In the genomic region with DNA sequence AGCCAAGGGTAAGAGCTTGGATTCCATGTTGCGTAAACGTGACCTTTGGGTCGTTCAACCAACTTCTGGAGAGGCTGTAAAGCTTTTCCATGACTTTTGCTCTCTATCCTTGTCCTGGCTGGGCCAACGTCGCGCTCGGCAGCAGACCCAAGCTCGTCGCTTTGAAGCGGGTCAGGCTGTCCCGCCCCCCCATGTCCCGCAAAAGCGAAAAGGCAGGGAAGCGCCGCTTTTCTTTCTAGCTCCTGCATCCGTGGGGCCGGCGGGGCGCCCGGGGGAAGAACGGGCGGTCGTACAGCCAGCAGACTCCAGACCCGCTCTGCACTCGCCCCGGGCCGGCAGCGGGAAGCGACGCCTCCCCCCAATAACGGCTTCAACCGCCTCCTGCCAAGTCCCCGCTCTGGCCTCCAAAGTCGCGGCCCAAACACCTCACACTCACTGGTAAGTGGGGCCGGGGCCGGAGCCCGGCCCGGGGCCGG, we compare ENCODE assay signal across 8 mouse cellular contexts. TPM values are rescaled to one million over a fixed set of nuclear protein-coding genes. Genes with fewer than 3 reads are reported as not detected.
DNase-seq lines count a peak whose midpoint lies in the region; ATAC-seq and TF ChIP-seq lines count a peak whose summit lies in the region.

A gene (plus strand): TSS at position 364 of the 476 bp plus-strand sequence.

- no peak for TF ChIP-seq POLR2A in brain, embryonic 14.5 days (IDR thresholded peaks at IDR 0.05; ENCODE audit: borderline replicate concordance, extremely low read depth, insufficient read depth, insufficient read length, poor library complexity, severe bottlenecking)
- no peak for TF ChIP-seq POLR2A in kidney, adult 2 months (IDR thresholded peaks at IDR 0.05; ENCODE audit: low read depth, low read length)

- 2% methylated on average over 39 of the region's 40 CpGs for WGBS in kidney, adult 2 months
- WGBS in liver, embryonic 12.5 days (ENCODE audit: insufficient replicate concordance): 1% methylated on average over 40 of the region's 40 CpGs
- WGBS in neural tube, embryonic 15.5 days: under 1% methylated on average over 39 of the region's 40 CpGs

- no peak for TF ChIP-seq CTCF in brain, embryonic 14.5 days (IDR thresholded peaks at IDR 0.05; ENCODE audit: borderline replicate concordance, extremely low read depth, insufficient read depth, insufficient read length)
- no peak for TF ChIP-seq CTCF in kidney, adult 2 months (conservative IDR thresholded peaks at IDR 0.05; ENCODE audit: insufficient read depth, insufficient read length, low read depth, low read length)

- ATAC-seq in liver, embryonic 12.5 days: peak; percentile 65
- peak; percentile 56 for ATAC-seq in neural tube, embryonic 15.5 days (ENCODE audit: low FRiP score)

- peak within 1 kb of the TSS; percentile 94 for H3K4me3 ChIP-seq in kidney, adult 2 months (ENCODE audit: insufficient read depth, low read depth, low read length)
- peak within 1 kb of the TSS; percentile 85 for H3K4me3 ChIP-seq in liver, embryonic 12.5 days
- peak within 1 kb of the TSS; percentile 88 for H3K4me3 ChIP-seq in neural tube, embryonic 15.5 days (replicated peaks)

- peaks cover 17% of the 10 kb centered on the region for H3K4me1 ChIP-seq in kidney, adult 2 months (ENCODE audit: control insufficient read depth, insufficient read depth, low read length)
- H3K4me1 ChIP-seq in liver, embryonic 12.5 days: peaks cover 17% of the 10 kb centered on the region
- peaks cover 21% of the 10 kb centered on the region for H3K4me1 ChIP-seq in neural tube, embryonic 15.5 days

- H3K27me3 ChIP-seq in kidney, adult 2 months (replicated peaks; ENCODE audit: control insufficient read depth, insufficient read depth, low read length): no peaks in the 10 kb centered on the region
- no peaks in the 10 kb centered on the region for H3K27me3 ChIP-seq in liver, embryonic 12.5 days (replicated peaks)
- no peaks in the 10 kb centered on the region for H3K27me3 ChIP-seq in neural tube, embryonic 15.5 days (replicated peaks)

- H3K27ac ChIP-seq in kidney, adult 2 months (ENCODE audit: insufficient read depth, low read depth, low read length): peak within 1 kb of the TSS; percentile 87
- peak within 1 kb of the TSS; percentile 90 for H3K27ac ChIP-seq in liver, embryonic 12.5 days
- peak within 1 kb of the TSS; percentile 97 for H3K27ac ChIP-seq in neural tube, embryonic 15.5 days (replicated peaks)

- H3K36me3 ChIP-seq in kidney, adult 2 months (ENCODE audit: control insufficient read depth, insufficient read depth, low read length): no peaks in the 10 kb centered on the region
- peaks cover 4% of the 10 kb centered on the region; the same call in 1 of the 2 replicates for H3K36me3 ChIP-seq in liver, embryonic 12.5 days
- no peaks in the 10 kb centered on the region for H3K36me3 ChIP-seq in neural tube, embryonic 15.5 days

- DNase-seq in lung, adult 18-20 months: peak; percentile 47 to 65
- DNase-seq in lung, postnatal 10 days: no peak
- no peak for DNase-seq in brain, embryonic 14.5 days (ENCODE audit: low read depth)
- no peak for DNase-seq in gastrocnemius, postnatal 25 days
- DNase-seq in kidney, adult 2 months: peak; percentile 83
- no peak for DNase-seq in spleen, adult 12 weeks (ENCODE audit: low spot score)

- H3K9ac ChIP-seq in liver, embryonic 12.5 days: peak within 1 kb of the TSS; percentile 92
- peak within 1 kb of the TSS; percentile 85 for H3K9ac ChIP-seq in neural tube, embryonic 15.5 days (replicated peaks)

- H3K9me3 ChIP-seq in liver, embryonic 12.5 days (replicated peaks): no peaks in the 10 kb centered on the region
- no peaks in the 10 kb centered on the region for H3K9me3 ChIP-seq in neural tube, embryonic 15.5 days (replicated peaks)

- H3K4me2 ChIP-seq in liver, embryonic 12.5 days: peak within 1 kb of the TSS; percentile 85
- peak within 1 kb of the TSS; percentile 72 for H3K4me2 ChIP-seq in neural tube, embryonic 15.5 days

RNA-seq across cellular contexts. Expression of the gene that starts here (rescaled TPM):
- 11.6 and 12.6 TPM in 2 replicates for polyA plus RNA-seq in brain, embryonic 14.5 days (2012; rRNA removed)
- total RNA-seq in gastrocnemius, postnatal 25 days (2021): 10 to 100 TPM; 11.0 to 13.9 TPM
- polyA plus RNA-seq in kidney, adult 2 months (2012; rRNA removed): 2.2 and 3.2 TPM in 2 replicates
- polyA plus RNA-seq in liver, embryonic 12.5 days (2016; fragmentation: Nextera tagmentation; extraction: Ambion mirVana): 21.8 and 22.6 TPM in 2 replicates
- polyA plus RNA-seq in neural tube, embryonic 15.5 days (2015; fragmentation: Nextera tagmentation; extraction: Ambion mirVana): 11.3 and 14.9 TPM in 2 replicates

Comparison
In these comparisons a context has a peak if more than half of its experiments do, and no peak if none do; other contexts are left out.
1. DNase-seq: peak in lung, adult 18-20 months (2 of 2) and kidney, adult 2 months (single experiment); none in lung, postnatal 10 days (single experiment), brain, embryonic 14.5 days (single experiment), gastrocnemius, postnatal 25 days (single experiment) and spleen, adult 12 weeks (single experiment).
2. Peak in every context shown above with its lines, with median percentiles within 50 percentile points of each other: H3K27ac ChIP-seq and H3K4me3 ChIP-seq.